Mouse (Mus musculus) B cell, adult 62 days (primary cell): ENCODE measurements around the gene Alg2. TPM values are rescaled to one million over a fixed set of nuclear protein-coding genes. Genes with fewer than 3 reads are reported as not detected.

ENCODE experiments used
- total RNA-seq: library from RNA; stranded (reverse); gene quantifications from 4 replicates; pipeline ENCODE4 v1.2.4, GENCODE M21; 2023

Alg2 gene
- total RNA-seq = 11.9 to 16.4 TPM (median 15.1 TPM) in 4 replicates

GRCm38 (mm10) chr4:47473968-47474729 lies at the start of gene Alg2, which contains the start of gene Sec61b:
Gene Alg2 (minus strand): TSS chr4:47474333.
Gene Sec61b (plus strand): TSS chr4:47474658.

Other genes with a start within 250 kb of the Alg2 start
- gene Tgfbr1, start 121.1 kb downstream of the Alg2 start, total RNA-seq = 30.8 to 37.2 TPM (median 33.8 TPM) in 4 replicates
- 61.4 to 80.3 TPM (median 69.2 TPM) in 4 replicates for gene Sec61b, start 325 bp upstream of the Alg2 start, total RNA-seq